20 mouse cellular contexts compared by ENCODE assay signal in the genomic region with DNA sequence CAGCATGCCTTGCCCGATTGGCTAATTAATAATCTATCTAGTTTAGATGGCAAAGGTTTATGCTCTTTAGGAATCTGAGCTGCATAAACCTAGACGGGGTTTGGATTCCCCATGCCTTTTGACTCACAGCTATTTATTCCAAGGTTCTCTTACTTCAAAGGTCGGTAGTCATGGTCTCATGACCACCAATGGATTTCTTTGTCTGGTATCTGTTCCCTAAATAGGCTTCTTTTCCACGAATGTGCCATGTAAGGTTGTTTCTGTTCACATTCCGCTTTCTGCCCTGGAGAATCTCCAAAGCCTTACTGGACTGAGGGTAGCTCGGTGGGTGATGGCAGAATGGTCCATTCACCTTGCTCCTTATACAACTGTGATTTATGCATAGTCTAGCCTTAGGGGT.
DNase-seq lines count a peak whose midpoint lies in the region; ATAC-seq and TF ChIP-seq lines count a peak whose summit lies in the region.
"Had no signal": no experiment of that assay in that cellular context is flagged by ENCODE, and none has a peak within 500 bp of the region (broad histone marks: within the 10 kb centered on the region; RNA-seq: fewer than 3 reads in every experiment).

No protein-coding gene starts in this region.

- intact Hi-C loops in heart, adult 2 months (cut with DNase I): no loop called here
- intact Hi-C loops in gastrocnemius, adult 2 months (cut with DNase I): no loop called here

- TF ChIP-seq EP300 in heart, adult 2 months (IDR thresholded peaks at IDR 0.05; ENCODE audit: insufficient read depth, low read depth, low read length): no peak

- no peak overlapping the region for H3K4me2 ChIP-seq in kidney, embryonic 16.5 days (replicated peaks; ENCODE audit: low read depth, low read length)
- H3K4me2 ChIP-seq: embryonic facial prominence, embryonic 15.5 days; heart, embryonic 13.5 days; hindbrain, embryonic 15.5 days had no signal

- H3K9me3 ChIP-seq in kidney, embryonic 16.5 days (ENCODE audit: low read length): no peaks in the 10 kb centered on the region
- H3K9me3 ChIP-seq: embryonic facial prominence, embryonic 15.5 days; forebrain, embryonic 10.5 days; heart, embryonic 13.5 days; hindbrain, embryonic 15.5 days had no signal

- no peaks in the 10 kb centered on the region for H3K27me3 ChIP-seq in heart, adult 2 months (ENCODE audit: control insufficient read depth, insufficient read depth, low read length)
- no peaks in the 10 kb centered on the region for H3K27me3 ChIP-seq in kidney, embryonic 16.5 days (ENCODE audit: insufficient read depth, low read length)
- H3K27me3 ChIP-seq: embryonic facial prominence, embryonic 15.5 days; heart, embryonic 13.5 days; hindbrain, embryonic 15.5 days had no signal

- peak; percentile 31 for DNase-seq in heart, adult 11 months
- no peak for DNase-seq in heart, adult 2 months
- DNase-seq in kidney, postnatal 4 days: no peak
- DNase-seq in layer of hippocampus, adult 9-11 months: peak; percentile 71
- no peak for DNase-seq in layer of hippocampus, postnatal 10 days (ENCODE audit: low spot score in 2 of 2)
- no peak for DNase-seq in gastrocnemius, adult 2 months
- DNase-seq: adrenal gland, adult 2 months; adrenal gland, postnatal 25 days; cerebellum, adult 8-10 months; cerebellum, postnatal 14 days; embryo, embryonic 11 days; gastrocnemius, postnatal 14 days; heart, postnatal 36 days had no signal

- H3K4me3 ChIP-seq in heart, adult 2 months: no peak overlapping the region
- H3K4me3 ChIP-seq in kidney, embryonic 16.5 days (ENCODE audit: low read length): no peak overlapping the region
- no peak overlapping the region for H3K4me3 ChIP-seq in gastrocnemius, adult 2 months
- H3K4me3 ChIP-seq: embryonic facial prominence, embryonic 15.5 days; erythroblast, embryonic 14.5 days; forebrain, embryonic 10.5 days; heart, embryonic 13.5 days; hindbrain, embryonic 15.5 days had no signal

- 85% methylated on average over 6 of the region's 6 CpGs for WGBS in heart, adult 2 months
- WGBS in kidney, embryonic 16.5 days: 57% methylated on average over 6 of the region's 6 CpGs

- H3K79me2 ChIP-seq in heart, adult 2 months (replicated peaks; ENCODE audit: control insufficient read depth, insufficient read depth, low read length): no peaks in the 10 kb centered on the region

- H3K27ac ChIP-seq in heart, adult 2 months: no peak overlapping the region
- peak overlapping the region; percentile 79 for H3K27ac ChIP-seq in kidney, embryonic 16.5 days (ENCODE audit: low read length)
- H3K27ac ChIP-seq in gastrocnemius, adult 2 months: no peak overlapping the region
- H3K27ac ChIP-seq: embryonic facial prominence, embryonic 15.5 days; forebrain, embryonic 10.5 days; heart, embryonic 13.5 days; hindbrain, embryonic 15.5 days had no signal

- peaks cover 2% of the 10 kb centered on the region; the same call in 1 of the 2 replicates for H3K4me1 ChIP-seq in heart, adult 2 months (ENCODE audit: control insufficient read depth, insufficient read depth, low read length)
- peaks cover 23% of the 10 kb centered on the region for H3K4me1 ChIP-seq in kidney, embryonic 16.5 days (ENCODE audit: insufficient read depth, low read length)
- H3K4me1 ChIP-seq: embryonic facial prominence, embryonic 15.5 days had no signal

- no peak for TF ChIP-seq CTCF in heart, adult 2 months (IDR thresholded peaks at IDR 0.05)
- TF ChIP-seq CTCF in gastrocnemius, adult 2 months (IDR thresholded peaks at IDR 0.05): no peak

- no peak for TF ChIP-seq POLR2A in heart, adult 2 months (IDR thresholded peaks at IDR 0.05; ENCODE audit: insufficient read depth, low read depth, low read length)

- no peaks in the 10 kb centered on the region; the same call in 1 of the 2 replicates for H3K36me3 ChIP-seq in heart, adult 2 months (ENCODE audit: control insufficient read depth, insufficient read depth, low read length)
- no peaks in the 10 kb centered on the region for H3K36me3 ChIP-seq in kidney, embryonic 16.5 days (ENCODE audit: insufficient read depth, low read length)
- H3K36me3 ChIP-seq: embryonic facial prominence, embryonic 15.5 days; forebrain, embryonic 10.5 days; heart, embryonic 13.5 days; hindbrain, embryonic 15.5 days had no signal

- no peak overlapping the region for H3K9ac ChIP-seq in heart, adult 2 months (ENCODE audit: low read depth, low read length)
- no peak overlapping the region for H3K9ac ChIP-seq in kidney, embryonic 16.5 days (replicated peaks; ENCODE audit: low read length)
- H3K9ac ChIP-seq: embryonic facial prominence, embryonic 15.5 days; heart, embryonic 13.5 days; hindbrain, embryonic 15.5 days had no signal

- no peak for ATAC-seq in kidney, embryonic 16.5 days (ENCODE audit: low FRiP score, low TSS enrichment)
- ATAC-seq: forebrain, embryonic 14.5 days had no signal

Comparison
In these comparisons a context has a peak if more than half of its experiments do, and no peak if none do; other contexts are left out.
1. DNase-seq: peak in heart, adult 11 months (single experiment) and layer of hippocampus, adult 9-11 months (single experiment); none in heart, adult 2 months (0 of 2), kidney, postnatal 4 days (0 of 2), layer of hippocampus, postnatal 10 days (0 of 2) and gastrocnemius, adult 2 months (single experiment).